Mouse (Mus musculus) left cerebral cortex, adult 2 months (tissue): ENCODE measurements around the gene Ecm1. TPM values are rescaled to one million over a fixed set of nuclear protein-coding genes. Genes with fewer than 3 reads are reported as not detected.
A peak's percentile ranks its signal among the peaks of the same experiment; 100 is the strongest.
"Not testable (repeated sequence)": the region's sequence is repeated elsewhere in the genome, so short reads cannot be mapped to it uniquely, and the experiment has no call there.

Source experiments
- DNase-seq, 2 experiments: peaks; one replicate each; pipeline ENCODE4 v3.0.0; 2021 to 2022; ENCODE audit warnings: low spot score in 2 of 2, mixed read lengths in 1 of 2; ENCODE audit errors: extremely low spot score in 1 of 2
- H3K27ac ChIP-seq: fragments of 200-600 bp; 2 replicates; pipeline ENCODE4 v1.8.1; 2022
- H3K4me3 ChIP-seq: fragments of 200-600 bp; 2 replicates; pipeline ENCODE4 v1.8.1; 2022
- CTCF ChIP-seq: fragments of 200-600 bp; IDR thresholded peaks from 2 replicates; pipeline ENCODE4 v1.8.1; 2022; ENCODE audit warnings: antibody characterized with exemption, mild to moderate bottlenecking, moderate library complexity
- intact Hi-C: fragments of 180-260 bp; cut with DNase I; formaldehyde crosslinking; loops from one replicate; pipeline ENCODE4 v1.15.1; 2025
- total RNA-seq, 2 experiments: library from RNA; stranded (reverse); gene quantifications; 2 replicates each; pipeline ENCODE4 v1.2.3; 2021

Ecm1 gene
- total RNA-seq, 2 experiments from 2014 or later, result 9.2 to 11.3 TPM

DNA sequence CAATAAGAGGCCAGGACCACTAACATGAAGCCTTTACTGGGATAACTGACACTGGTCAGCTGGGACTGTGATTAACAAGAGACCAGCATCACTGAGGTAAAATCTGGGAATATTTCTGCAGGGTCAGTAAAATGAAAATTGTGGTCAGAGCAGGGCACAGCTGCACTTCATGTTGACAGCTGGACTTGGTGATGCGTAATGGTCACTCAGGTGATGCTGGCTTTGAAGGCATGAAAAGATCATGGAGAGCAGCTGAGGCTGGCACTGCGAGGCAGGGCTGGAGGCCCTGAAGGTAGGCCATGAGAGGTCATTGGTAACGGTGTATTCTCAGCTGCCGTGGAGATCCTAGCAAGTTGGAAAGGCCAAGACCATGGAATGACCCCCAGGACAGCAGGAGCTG, 41.1 kb downstream of the Ecm1 start:
- no peak for TF ChIP-seq CTCF
- intact Hi-C loops, result no loop called here
- Histone ChIP-seq H3K27ac (no peak overlapping the region), H3K4me3 (no peak overlapping the region)
- DNase-seq, result no peak

DNA sequence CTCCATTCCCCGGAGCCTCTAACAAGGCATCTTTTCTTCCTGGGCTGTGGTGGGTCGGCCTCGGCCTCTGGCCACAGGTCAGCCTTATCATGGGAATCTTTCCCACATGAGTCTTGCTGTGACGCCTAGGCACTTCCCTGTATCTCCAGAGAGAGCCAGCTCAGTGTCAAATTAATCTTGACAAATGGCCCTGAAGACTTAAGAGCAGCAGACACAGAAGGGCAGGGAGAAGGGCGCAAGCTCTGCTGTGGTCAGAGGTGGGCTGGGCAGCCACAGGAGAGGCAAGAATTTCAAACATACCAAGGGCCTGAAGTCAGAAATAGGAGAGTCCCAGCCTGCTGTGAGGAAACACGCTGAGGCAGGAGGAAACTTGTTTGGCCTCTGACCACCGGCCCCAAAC, 43.0 kb downstream of the Ecm1 start:
- Histone ChIP-seq H3K27ac (no peak overlapping the region; the same call in 1 of the 2 replicates), H3K4me3 (no peak overlapping the region)
- no peak for TF ChIP-seq CTCF
- intact Hi-C loops, result no loop called here
- DNase-seq, result no peak

GRCm38 (mm10) chr3:95695796-95696195, 43.6 kb downstream of the Ecm1 start:
- intact Hi-C loops, result no loop called here
- Histone ChIP-seq H3K27ac (no peak overlapping the region), H3K4me3 (no peak overlapping the region)
- no peak for DNase-seq
- no peak for TF ChIP-seq CTCF

DNA sequence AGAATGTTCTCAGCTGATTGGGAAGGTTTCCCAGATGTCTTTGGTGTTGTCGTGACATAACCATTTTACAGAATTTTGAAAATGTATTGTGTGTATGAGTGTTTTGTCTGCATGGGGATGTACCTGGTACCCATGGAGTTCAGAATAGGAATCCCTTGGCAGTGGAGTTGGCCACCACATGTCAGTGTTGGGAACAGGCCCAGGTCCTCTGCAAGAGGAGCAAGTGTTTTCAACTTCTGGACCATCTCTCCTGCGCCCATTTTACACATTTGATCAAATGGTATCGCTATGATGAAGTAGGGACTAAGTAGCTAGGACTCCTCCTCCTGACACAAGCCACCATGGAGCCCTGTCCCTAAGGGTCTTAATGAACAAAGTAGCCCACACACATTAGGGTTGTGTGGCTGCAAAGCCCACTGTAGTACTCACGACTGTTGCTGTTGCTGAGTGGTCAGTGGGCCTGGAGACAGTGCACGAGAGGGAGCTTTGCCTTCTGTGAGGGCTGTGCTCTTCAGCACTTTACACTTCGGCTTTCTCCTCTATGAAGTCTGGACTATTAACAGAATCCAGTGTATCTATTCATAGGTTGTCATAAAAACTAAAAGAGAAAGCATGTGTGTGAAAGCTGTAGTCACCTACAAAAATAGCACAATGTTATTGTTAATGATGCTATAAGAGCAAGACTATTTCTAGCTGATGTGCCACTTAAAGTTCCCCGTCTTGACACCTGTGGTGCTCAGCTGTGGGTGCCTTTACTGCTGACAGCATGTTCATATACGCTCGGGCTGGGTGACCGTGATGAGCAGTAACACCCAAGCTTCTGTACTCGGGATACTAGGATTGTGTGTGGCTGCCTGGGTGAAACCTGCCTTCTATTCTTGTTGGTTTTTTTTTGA, 44.3 kb downstream of the Ecm1 start:
- intact Hi-C loops, result no loop called here
- no peak for TF ChIP-seq CTCF
- Histone ChIP-seq H3K4me3 (no peak overlapping the region), H3K27ac (no peak overlapping the region)
- DNase-seq, result no peak

DNA sequence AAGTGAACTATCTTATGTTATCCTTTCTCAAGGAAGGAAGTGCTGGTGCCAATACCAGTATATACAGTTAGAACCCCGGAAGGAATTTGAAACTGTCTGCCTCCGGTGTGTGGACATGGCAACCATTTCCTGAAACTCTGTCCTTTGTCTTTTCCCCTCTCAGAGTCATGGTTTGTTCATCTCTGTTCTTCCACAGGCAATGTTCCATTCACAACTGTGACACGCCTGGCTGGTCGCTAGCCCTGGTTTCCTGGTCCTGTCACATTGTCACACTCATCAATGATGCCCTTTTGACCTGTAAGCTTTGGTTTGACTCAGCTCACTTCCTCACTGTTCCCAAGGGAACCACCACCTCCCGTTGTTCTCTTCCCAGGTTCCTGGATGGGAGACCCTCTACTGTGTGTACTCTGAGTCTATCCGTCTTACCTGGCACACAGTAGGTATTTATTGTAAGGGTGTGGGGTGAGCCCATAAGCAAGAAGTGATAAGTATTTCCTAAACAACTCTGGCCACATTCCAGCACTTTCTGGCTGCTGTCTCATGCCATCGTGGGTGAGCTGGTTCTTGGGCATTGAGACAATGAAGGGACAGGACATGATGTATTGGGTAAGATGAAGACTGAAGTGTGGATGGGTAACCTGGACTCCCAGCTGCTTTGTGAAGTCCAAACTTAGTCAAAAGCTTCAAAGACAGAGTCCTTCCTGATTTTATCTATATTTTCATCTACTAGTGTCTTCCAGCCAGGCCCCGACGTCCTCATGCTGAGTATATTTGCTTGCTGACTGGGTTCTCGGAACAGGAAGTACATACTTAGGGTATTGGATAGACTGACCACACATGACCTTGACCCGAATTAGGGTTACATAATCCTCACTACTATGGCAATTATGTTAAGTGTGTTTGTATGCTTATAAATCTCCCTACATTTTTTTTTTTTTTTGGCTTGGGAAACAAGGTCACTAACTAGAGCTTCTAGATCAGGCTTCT, 45.3 kb downstream of the Ecm1 start:
- DNase-seq, result no peak
- TF ChIP-seq CTCF, result no peak
- Histone ChIP-seq H3K27ac (no peak overlapping the region), H3K4me3 (no peak overlapping the region)
- intact Hi-C loops, result no loop called here

- no peak for TF ChIP-seq CTCF
- intact Hi-C loops, result no loop called here
- H3K27ac ChIP-seq, result no peak overlapping the region
- H3K4me3 ChIP-seq, result no peak overlapping the region
- DNase-seq, result no peak
These were observed 46.7 kb downstream of the Ecm1 start for GRCm38 (mm10) chr3:95692677-95693076.

GRCm38 (mm10) chr3:95690552-95690951, 48.8 kb downstream of the Ecm1 start:
- H3K27ac ChIP-seq, intact Hi-C loops, H3K4me3 ChIP-seq, DNase-seq: not testable (repeated sequence)

DNA sequence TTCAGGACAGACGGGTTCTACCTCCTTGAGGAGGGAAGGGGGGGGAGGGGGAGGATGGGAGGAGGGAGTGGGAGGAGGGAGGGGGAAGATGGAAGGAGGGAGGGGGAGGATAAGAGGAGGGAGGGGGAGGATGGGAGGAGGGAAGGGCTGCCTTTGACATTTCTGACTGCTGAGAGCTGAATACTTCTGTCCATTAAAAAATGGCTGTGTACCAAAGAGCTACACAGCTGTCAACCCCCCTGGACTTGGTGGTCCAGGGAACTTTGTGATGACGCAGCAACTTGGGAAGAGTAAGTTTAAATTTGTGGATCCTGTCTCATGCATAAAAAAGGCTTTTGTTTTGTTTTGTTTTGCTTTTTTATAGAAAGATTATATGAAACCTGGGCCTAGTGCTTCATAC, 49.4 kb downstream of the Ecm1 start:
- H3K27ac ChIP-seq, result no peak overlapping the region
- DNase-seq, result no peak
- intact Hi-C loops, result no loop called here
- no peak for TF ChIP-seq CTCF
- H3K4me3 ChIP-seq, result no peak overlapping the region

DNA sequence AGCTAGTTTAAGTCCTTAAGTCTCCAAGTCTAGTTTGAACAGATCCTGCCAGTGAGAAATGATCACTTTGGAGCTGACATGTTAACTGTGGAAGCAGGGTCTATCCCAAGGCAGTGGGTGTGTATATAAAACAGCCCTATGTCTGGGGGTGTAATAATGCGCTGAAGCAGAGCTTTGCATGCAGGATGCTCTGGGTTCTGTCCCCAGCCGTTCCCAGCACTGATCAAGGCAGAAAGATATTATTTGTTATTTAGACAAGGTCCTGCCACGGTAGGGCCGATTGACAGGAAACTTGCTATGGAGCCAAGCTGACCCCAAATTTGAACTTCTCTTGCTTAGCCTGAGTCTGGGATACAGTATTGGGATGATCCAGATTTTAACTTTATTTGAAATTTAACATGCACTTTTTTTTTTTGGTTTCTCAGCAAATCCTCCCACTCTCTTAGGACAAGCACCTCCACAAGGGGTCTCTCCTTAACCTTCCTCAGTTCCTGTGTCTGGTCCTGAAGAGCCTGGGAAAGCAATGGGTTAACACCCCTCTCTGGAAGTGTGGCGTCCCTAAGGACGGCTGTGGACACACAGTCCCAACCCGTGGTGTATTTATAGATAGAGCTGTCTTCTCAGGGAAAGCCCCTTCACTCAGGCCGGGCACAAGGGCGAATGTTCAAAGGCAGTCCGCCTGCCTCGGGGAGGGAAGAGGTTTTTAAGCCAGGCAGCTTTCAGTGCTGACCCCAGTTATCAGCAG, 50.0 kb downstream of the Ecm1 start:
- no peak for DNase-seq
- no peak; the same call in 1 of the 2 replicates for TF ChIP-seq CTCF

DNA sequence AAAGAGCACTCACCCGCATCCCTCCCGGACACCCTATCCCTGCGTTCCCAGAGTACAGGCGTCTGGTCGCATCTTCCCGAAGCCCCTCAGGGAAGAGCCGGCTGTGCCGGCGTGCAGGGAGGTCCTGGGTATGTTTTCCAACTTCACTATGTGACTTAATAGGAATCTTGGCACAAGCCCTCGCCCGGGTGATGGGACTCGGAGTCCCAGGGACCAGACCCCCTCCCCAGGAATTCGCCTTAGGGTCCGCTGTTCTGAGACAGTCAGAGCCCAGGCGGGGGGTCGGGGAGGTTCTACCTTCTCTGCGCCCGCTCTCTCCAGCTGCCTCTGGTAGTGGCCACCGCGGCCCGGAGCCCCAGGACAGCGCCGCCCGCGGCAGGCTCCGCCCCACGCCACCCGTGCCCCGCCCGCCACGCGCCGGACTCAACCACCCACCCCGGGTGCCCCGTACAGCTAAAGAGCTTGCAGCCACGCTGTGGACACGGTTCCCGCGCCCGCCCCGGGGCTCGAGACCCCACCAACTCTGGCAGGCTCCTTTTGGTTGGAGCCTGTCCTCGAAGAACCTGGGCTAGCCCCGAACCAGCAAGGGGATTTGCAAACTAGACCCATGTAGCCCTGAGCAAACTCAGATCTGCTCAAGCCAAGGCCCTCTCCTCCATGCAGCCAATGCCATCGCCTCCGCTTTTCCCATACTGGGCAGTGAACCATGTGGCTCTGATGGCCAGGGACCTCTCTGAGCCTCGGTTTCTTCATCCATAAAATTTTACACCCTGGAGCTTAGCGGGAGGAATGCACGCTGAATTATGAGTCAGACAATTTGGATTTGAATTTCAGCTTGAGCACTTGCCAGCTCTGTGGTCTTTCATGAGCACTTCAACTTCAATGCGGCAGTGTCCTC, 51.6 kb downstream of the Ecm1 start, which contains the start of gene Adamtsl4:
Gene Adamtsl4 (minus strand): TSS at position 394 of the 898 bp plus-strand sequence.
- peak within 1 kb of the TSS; percentile 50 for H3K4me3 ChIP-seq
- TF ChIP-seq CTCF, result no peak; the same call in 1 of the 2 replicates
- H3K27ac ChIP-seq, result peak within 1 kb of the TSS; percentile 30
- peak; percentile 50 to 52 for DNase-seq
- intact Hi-C loops, result no loop called here

More for the DNA sequence above, 50.0 kb downstream of the Ecm1 start:
- H3K27ac ChIP-seq, result no peak overlapping the region
- intact Hi-C loops, result no loop called here
- H3K4me3 ChIP-seq, result no peak overlapping the region
